Mouse (Mus musculus) thymus, adult 2 months (tissue): Measurements from ENCODE around the gene 1700025C18Rik.

Experiments used
- CTCF ChIP-seq: fragments of 200-500 bp; IDR thresholded peaks from 2 replicates; pipeline ENCODE4 v1.5.1; 2012; ENCODE audit warnings: mild to moderate bottlenecking, control low read depth, low read length, moderate library complexity, borderline replicate concordance; ENCODE audit not compliant: control insufficient read depth, poor library complexity, insufficient read depth; ENCODE audit errors: extremely low read depth
- POLR2A ChIP-seq: fragments of 200-500 bp; IDR thresholded peaks from 2 replicates; pipeline ENCODE4 v1.6.1; 2012; ENCODE audit warnings: mild to moderate bottlenecking, low read length, control low read depth, moderate library complexity; ENCODE audit not compliant: control insufficient read depth, poor library complexity, insufficient read depth; ENCODE audit errors: extremely low read depth

DNA sequence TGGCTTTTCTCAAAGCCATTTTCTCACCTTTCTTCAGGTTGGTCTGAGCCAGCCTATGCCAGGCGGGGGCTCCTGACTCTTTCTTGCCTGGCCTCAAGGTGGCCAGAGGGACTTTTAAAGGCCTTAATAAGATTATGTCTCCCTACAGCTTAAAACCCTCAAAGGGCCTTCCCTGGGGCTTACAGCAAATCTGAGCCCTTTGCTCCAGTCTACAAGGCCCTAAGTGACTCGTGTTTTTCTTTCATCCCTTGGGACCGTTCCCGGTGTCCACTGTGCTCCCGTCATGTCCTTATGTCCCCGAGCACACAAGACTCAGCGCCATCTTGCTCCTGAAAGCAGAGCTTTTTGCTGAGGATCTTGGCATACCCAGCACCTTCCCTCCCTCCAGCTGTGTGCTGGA, 9.3 kb downstream of the 1700025C18Rik start:
- TF ChIP-seq CTCF (no peak), POLR2A (no peak)
